Mouse (Mus musculus): ENCODE measurements around the gene Atad5.

The Atad5 gene

GRCm38 (mm10) chr11:80150566-80150965 is 61.4 kb downstream of the Atad5 start:
- no peak for DNase-seq (ENCODE audit: low read depth)

DNA sequence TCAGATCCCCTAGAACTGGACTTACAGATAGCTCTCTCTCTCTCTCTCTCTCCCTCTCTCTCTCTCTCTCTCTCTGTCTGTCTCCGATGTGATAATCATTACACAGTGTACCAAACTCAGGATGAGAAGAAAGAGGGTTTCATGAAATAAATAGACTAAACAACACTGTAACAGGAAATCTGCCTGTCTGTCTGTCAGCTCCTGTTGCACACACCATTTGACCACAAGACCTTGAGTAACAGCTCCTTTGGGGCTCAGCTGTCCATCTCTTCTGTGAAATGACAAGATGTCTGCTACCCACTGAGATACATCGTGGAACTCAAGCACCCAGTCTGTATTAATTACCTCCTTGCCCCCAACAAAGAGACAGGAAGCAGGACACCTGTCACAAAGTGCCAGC is 62.3 kb downstream of the Atad5 start:
- DNase-seq (ENCODE audit: low read depth): no peak

- DNase-seq (ENCODE audit: low read depth): no peak
These were observed 63.2 kb downstream of the Atad5 start for GRCm38 (mm10) chr11:80152376-80152775.

DNA sequence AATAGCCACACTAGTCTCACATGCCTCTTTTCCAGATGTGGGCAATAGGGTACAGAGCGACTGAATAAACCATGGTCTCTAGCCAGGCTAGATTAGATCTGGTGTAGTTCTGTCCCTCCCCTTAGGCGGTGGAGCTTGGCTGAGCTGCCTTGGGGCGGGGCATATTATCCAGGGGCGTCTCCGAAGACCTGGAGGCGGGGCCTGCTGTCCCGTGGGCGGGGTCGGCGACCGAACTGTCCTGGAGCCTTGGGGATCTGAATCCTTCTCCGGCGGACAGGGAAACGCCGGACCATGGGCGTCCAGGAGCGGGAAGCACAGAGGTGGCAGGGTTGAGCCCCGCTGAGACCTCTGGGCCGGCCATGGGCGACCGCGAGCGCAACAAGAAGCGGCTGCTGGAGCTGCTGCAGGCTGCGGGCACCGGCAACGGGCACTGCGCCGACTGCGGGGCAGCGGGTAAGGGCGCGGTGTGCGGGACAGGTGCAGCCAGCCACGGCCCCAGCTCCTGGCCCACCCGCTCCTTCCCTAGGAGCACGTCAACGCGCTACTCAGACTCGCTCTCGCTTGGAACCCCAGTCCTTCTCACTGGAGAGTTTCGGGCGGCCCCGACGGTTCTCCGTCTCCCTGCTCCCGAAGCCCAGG is 64.8 kb downstream of the Atad5 start, which contains the start of gene Adap2:
Adap2 (plus strand) TSS at position 249 of the 639 bp plus-strand sequence.
- DNase-seq (ENCODE audit: low read depth): peak; percentile 79

GRCm38 (mm10) chr11:80154501-80154900 is 65.3 kb downstream of the Atad5 start:
- no peak for DNase-seq (ENCODE audit: low read depth)

DNA sequence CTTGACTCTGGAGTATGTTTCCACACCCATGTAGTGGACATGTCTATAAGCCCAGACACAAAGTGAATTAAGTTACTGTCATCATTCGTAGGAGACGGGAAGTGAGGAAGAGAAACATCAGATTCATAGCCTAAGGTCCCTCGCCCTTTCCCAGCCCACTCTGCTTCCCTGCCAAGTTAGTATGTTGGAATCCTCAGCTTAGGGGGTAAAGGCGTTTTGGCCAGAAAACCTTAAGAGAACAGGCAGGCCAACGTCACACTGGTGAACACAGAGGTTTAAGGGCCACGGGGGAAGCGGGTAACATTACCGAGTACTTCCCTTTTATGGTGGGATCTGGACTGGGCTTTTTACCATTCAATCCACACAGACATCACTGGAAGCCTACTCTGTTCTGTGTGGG is 66.3 kb downstream of the Atad5 start:
- DNase-seq (ENCODE audit: low read depth): no peak

GRCm38 (mm10) chr11:80155961-80156360 is 66.8 kb downstream of the Atad5 start:
- DNase-seq (ENCODE audit: low read depth): no peak

- DNase-seq (ENCODE audit: low read depth): no peak
These were observed 67.6 kb downstream of the Atad5 start for GRCm38 (mm10) chr11:80156841-80157240.

GRCm38 (mm10) chr11:80159018-80159417 is 69.8 kb downstream of the Atad5 start:
- no peak for DNase-seq (ENCODE audit: low read depth)

- no peak for DNase-seq (ENCODE audit: low read depth)
These were observed 71.8 kb downstream of the Atad5 start for GRCm38 (mm10) chr11:80161041-80161440.

- DNase-seq (ENCODE audit: low read depth): no peak
These were observed 74.3 kb downstream of the Atad5 start for GRCm38 (mm10) chr11:80163362-80164116.

- no peak for DNase-seq (ENCODE audit: low read depth)
These were observed 75.0 kb downstream of the Atad5 start for GRCm38 (mm10) chr11:80164224-80164623.

DNA sequence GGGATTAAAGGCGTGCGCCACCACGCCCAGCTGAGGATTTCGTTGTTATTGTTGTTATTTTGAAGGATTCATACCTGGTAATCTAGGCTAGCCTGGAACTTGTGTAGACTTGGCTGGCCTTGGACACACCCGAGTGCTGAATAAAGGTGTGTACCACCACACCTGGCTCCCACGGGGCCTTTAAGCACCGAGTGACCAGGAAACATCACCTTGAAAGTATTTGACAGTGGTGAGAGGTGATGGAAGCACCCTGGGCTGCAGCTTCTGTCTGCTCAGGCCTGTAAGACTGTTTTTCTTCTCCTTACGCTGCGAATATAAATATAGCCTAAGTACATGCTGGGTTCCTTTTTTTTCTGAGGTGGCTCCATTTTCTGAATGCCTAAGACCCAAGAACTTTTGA is 78.9 kb downstream of the Atad5 start:
- DNase-seq (ENCODE audit: low read depth): no peak

DNA sequence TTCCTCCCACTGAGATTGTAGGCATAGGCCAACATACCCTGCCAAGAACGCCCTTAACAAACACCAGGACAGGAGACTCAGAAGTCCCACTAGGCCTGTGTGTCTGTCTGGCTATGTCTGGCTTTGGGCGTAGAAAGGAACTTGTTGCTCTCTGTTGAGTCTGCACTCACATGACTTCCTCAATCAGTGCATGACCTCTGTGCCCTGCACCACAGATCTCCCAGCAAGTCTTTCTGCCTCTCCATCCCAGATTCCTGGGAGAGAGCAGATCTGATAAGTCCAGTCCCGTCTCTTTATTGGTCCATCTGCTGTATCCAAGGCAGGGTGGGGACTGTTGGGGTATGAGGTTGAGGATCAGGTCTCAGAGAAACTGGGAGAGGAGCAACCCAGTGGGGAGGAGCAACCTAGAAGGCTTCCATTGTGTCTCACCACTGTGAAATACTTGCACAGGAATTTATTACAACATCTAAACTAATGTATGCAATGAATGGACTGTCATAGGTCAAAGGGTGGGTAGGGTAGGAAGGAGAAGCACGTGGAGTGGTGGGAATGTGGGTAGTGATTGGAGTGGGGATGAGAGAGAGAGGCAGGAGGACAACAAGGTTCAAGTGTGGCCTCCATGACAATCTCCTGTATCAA is 79.5 kb downstream of the Atad5 start:
- no peak for DNase-seq (ENCODE audit: low read depth)

GRCm38 (mm10) chr11:80169629-80170028 is 80.4 kb downstream of the Atad5 start:
- no peak for DNase-seq (ENCODE audit: low read depth)

- DNase-seq (ENCODE audit: low read depth): no peak
These were observed 81.2 kb downstream of the Atad5 start for GRCm38 (mm10) chr11:80170351-80170750.

DNA sequence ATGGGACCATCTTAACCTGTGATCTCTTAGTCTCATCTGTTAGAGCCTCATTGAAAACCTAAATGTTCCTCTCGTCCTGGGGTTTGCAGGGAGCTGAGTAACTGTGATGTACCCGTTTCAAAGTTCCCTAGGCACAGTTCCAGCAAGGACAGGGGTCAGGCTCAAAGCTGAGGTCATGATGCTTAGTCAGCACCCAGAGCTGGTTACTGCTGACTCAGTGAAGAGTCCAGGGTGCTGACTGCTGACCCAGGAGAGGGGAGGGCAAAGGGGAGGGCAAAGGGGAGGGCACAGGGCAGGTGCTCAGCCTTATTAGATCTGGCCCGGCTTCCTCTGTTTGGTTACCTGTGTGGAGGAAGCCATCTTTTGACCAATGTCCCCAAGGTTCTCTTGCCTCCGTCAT is 82.7 kb downstream of the Atad5 start:
- no peak for DNase-seq (ENCODE audit: low read depth)

DNA sequence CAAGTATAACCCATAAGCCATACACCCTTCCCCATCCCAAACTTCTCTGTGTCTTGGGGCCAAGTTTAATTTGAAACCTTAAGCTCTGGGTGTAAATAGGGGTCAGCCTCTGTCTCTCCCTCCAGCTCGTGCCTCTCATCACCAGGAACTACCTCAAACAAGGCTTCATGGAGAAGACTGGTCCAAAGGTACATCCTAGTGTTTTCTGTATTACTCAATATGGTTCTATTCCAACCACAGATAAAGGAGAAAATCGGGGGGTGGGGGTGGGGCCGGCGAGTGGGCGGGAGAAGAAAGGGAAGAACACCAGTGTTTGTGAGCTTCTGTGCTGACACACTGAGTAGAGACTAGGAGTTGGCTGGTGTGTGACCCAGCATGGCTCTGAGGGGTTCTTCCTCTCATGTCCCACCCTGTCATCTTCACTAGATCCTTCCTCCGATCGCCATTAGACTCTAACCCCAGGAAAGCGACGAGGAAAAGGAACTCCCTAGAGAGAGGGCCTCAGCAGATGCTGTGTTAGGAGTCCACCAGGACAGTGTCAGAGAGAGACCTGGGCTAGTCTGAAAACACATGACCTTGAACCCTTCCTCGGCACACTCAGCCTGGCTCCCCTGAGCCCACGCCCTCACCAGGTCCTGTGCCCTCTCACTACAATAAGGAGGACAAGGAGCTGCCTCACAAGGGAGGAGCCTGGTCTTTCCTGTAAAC is 84.9 kb downstream of the Atad5 start:
- no peak for DNase-seq (ENCODE audit: low read depth)

DNA sequence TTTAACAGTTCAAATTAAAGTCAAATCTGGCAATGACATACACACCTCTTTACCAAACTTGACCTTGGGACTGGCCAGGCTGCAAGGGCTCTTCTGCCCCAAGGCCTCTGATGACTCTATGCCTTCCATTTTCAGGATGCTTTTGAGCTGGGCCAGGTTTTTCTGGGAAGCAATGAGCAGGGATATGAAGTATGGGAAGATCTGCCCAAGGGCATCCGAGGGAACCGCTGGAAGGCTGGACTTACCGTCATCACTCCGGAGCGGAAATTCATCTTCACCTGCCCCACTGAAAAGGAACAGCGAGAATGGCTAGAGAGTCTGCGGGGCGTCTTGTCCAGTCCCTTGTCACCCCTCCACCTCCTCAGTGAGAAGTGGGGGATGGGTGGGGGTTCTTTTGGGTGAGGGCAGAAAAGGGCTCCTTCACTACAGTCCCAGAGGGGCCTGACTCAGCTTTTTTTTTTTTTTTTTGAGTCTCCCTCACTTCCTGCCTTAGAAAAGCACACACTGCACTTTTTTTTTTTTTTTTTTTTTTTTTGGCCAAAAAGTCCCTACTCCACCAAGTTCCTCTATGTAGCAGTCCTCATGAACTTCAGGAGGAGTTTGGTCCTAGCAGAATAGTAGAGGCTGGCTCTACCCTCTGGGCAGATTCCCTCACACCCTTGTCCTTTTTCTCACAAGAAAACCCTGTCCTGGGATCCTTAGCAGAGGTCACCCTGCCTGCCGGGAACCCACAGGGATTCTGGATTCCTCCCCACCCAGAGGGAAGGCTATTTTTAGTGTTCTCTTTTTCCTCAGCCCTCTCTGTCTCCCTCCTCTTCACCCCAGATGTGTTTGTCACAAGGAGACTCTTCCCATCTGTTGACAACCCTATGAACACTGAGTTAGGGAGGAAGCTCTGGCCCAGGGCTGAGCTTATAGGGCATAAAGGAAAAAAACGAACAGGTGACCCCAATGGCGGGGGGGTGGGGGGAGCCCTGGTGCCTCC is 88.0 kb downstream of the Atad5 start:
- no peak for DNase-seq (ENCODE audit: low read depth)

GRCm38 (mm10) chr11:80178316-80178715 is 89.1 kb downstream of the Atad5 start:
- DNase-seq (ENCODE audit: low read depth): no peak

- no peak for DNase-seq (ENCODE audit: low read depth)
These were observed 92.0 kb downstream of the Atad5 start for GRCm38 (mm10) chr11:80181021-80181749.

Data from c-Kit-positive CD71-positive TER-119-negative erythroid progenitor cells, embryonic 14.5 days (primary cell).